Mouse (Mus musculus) T-helper 1 cell (primary cell): ENCODE results near the gene Ube2c.

Experiments used
- in situ Hi-C: fragments of 300-600 bp; cut with MboI, MseI; formaldehyde crosslinking; loops from one replicate; pipeline ENCODE4 v1.15.1; 2025; ENCODE audit warnings: high pct_unique_total_duplicates

The Ube2c gene

DNA sequence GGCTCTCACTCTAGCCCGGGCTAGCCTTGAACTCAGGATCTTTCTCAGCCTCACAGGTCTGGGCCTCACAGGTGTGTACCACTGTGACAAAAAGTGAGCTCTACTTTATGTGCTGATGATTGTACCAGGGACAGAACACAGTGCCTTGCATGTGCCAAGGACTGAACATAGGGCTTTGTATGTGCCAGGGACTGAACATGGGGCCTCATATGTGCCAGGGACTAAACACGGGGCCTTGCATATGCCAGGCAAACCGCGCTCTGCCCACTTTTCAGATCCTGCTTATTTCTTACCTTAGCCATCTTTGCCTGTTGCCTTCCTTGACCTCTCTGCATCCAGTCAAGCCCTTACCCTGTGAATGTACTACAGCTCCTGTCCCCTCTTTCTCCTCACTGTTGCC lies 7.7 kb upstream of the Ube2c start:
- in situ Hi-C loops = no loop called here

DNA sequence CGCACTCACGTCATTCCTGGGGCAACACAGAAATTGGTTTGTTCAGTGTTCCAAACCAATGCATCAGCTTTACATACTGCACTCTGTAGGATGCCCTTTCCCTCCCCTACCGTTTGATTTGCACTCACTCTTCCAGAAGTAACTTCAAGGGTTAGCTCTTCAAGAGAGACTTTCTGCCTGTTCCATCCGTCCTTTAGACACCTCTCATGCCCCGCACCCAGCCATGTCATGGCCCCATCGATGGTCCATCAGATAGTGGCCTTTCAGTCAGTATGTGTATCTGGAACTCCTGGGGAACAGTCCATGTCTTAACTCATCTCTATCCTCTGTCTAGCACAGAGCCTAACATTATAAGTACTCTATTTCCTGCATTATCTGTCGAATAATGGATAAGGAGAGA lies 7.1 kb upstream of the Ube2c start:
- in situ Hi-C loops = no loop called here

DNA sequence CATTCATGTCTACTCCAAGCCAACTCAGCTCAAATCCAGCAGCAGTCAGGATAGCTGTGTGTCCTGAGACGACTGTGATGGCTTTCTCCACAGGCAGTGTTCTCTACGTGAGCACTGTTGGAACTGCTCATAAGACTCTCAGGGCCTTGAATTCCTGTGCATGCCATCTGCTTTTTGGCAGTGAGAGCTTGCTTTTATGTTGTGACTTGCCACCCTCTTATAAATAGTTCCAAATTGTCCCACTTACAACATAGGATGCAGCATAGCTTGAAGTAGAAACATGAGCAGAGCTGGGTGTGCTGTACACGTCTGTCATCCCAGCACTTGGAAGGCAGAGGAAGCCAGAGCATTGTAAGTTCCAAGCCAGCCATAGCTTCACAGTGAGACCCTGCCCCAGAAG lies 3.9 kb upstream of the Ube2c start:
- in situ Hi-C loops = no loop called here

DNA sequence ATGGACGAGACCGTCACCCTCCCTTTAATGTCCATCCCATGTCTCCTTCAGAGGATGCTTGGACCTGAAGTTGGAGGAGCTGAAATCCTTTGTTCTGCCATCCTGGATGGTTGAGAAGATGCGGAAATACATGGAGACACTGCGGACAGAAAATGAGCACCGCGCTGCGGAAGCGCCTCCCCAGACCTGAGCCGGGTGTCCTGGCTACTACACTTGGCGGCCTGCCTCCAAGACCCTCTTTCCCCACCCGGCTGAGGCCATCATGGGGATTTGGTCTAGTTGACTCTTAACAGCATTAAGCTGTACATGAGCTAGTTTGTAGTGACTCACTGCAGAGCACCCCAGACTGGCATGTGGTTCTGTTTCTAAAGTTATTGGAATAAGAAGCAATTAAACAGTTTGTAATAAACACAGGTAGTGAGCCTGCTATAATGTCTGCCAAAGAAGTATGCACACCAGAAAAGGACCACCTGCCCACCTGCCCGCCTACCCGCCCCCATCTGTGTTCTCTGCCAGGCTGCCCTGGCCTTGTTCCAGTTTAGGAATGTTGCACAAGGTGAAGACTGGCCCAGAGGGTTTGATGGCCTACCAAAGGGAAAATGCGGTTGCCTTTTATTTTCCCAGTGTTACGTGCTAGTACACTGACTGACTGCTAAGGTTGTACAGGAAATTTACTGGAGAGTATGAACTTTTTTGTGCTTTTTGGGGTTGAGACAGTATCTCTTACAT lies 1.7 kb upstream of the Ube2c start:
- in situ Hi-C loops = no loop called here

DNA sequence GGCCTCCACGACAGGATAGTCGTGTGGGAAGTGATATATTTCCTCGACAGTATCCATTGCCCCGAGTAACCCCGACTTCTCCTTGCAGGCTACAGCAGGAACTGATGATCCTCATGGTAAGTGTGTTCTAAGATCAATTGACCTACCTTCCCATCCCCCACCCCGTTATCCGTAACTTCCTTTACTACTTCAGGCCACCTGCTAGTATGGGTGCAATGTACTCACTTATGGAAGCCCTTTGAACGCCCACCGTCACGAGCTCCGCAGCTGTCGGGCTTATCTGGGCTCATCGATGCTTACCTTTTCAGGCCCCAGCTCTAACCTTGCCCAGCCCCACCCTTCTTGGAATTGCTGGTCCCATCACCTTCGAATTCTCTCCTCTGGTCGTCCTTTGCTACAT lies 581 bp downstream of the Ube2c start:
- in situ Hi-C loops = no loop called here

DNA sequence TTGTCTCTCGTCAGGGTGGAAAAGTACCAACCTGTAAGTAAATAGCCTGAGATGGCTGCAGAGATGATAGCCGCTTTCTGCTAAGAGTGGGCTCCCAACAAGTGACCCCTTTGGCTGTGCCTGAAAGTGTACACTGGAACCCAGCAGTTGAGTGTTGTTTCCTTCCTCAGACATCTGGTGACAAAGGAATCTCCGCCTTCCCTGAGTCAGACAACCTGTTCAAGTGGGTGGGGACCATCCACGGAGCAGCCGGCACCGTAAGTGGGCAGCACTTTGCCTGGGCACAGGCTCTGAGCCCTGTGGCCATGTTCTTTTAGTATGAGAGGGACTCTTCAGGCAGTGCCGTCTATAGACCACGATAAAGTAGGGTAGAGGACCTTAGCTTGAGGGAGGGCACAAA lies 1.4 kb downstream of the Ube2c start:
- in situ Hi-C loops = no loop called here

DNA sequence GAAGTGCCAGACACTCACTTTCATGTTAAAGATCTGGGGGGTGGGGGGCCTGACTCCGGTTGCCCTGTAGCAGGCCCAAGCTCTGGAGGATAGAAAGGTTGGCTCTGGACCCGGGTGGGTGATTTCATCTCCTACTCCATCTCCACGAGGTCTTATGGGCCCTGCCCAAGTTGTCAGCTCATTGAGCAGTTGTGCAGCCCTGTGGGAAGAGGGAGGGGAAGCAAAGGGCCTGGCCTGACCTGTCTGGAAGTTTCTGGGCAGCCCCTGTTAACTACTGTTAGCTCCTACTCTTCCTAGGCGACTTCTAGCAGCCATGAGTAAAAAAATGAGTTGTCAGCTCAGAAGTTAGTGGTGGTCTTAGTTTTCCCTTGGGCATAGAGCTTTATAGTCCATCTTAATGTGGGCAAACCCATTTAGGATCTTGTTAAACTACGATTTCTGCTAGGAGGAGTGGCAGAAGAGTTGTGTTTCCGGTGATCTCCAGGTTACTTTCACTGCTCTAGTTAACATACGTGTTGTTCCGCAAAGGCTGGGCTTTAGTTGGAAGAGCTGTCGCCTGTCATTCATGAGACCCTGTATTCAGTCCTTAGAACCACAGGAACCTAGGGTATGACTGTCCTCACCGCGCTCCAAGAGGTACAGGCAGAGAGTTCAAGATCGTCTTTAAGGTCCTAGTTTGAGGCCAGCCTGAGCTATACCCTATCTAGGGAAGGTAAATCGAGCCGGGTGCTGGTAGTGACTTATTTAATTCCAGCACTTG lies 3.7 kb downstream of the Ube2c start:
- in situ Hi-C loops = no loop called here

DNA sequence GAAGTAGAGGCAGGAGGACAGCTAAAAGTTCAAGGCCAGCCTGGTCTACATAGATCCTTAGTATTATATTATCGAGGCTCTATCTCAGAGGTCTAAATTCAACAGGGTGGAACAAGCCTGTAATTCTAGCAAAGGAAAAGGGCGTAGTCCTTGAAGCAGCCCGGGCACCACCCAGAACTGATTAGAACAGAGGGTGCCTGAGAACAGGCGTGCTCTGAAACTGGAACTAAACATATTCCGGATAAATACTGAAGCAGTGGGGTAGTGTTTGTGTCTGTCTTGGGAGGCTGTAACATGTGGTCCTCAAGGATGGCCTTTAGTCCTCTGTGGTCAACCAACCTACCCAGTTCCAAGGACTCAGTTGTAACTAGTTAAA lies 4.3 kb downstream of the Ube2c start:
- in situ Hi-C loops = no loop called here

DNA sequence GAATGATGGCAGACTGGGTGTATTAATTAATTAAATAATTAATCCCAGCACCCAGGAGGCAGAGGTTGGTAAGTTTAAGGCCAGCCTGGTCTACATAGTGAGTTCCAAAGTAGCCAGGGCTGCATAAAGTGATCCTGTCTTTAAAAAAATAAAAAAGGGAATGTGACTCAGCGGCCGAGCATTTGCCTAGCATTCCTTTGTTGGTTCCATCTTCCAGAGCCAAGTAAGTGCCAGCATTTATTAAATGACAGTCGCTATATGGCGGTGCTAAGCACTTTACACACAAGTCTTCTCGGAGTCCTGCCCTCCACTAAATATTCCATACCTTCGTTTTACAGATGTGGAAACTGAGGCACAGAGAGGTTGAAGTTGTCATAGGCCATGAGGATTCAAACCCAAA lies 6.4 kb downstream of the Ube2c start:
- in situ Hi-C loops = no loop called here

DNA sequence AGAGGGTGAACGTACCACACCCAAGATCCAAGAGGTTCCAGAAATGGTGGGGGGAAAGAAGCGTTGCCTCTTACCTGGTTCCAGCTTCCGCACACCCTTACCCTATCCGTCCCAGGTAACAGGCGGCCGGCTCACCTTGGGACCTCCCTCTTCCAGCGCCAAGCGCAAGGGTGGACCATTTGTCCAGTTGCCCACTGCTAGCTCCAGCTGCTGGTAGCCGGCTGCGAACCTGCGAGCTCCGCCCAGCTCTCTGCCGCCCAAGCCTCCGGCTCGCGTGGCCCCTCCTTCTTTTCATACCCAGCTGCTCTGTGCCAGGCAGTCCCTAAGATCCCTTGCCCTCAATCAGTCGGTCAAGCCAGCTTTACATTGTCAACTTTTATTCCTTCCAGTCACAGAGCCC lies 7.1 kb downstream of the Ube2c start:
- in situ Hi-C loops = no loop called here

DNA sequence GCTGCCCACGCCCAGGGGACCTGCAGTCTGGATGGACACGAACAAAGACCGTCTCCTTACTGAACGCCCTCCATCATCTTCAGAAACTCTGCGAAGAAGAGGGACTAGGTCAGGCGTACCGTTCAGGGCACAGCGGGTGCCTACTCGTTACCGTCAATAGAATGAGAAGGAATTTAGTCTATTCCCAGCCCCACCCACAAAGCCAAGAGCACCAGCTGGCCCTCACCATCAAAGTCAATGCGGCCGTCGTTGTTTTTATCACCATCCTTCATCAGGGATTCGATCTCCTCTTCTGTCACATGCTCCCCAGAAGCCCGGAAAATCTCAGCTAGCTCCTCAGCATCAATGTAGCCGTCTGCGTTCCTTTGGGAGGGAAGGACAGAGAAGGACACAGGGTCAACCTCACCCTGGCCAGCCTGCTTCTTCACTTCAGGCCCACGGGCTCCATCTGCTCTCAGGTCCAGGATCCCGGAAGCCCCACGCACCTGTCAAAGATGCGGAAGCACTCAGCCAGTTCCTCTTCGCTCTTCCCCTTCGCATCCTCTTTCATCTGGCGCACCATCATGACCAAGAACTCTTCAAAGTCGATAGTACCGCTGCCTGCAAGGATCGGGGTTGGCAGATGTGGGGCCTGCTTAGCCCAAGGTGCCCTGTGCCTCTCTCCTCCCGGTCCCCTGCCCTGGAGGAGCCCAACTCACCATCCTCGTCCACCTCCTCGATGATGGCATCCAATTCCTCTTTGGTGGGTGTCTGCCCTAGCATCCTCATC lies 7.7 kb downstream of the Ube2c start:
- in situ Hi-C loops = no loop called here

DNA sequence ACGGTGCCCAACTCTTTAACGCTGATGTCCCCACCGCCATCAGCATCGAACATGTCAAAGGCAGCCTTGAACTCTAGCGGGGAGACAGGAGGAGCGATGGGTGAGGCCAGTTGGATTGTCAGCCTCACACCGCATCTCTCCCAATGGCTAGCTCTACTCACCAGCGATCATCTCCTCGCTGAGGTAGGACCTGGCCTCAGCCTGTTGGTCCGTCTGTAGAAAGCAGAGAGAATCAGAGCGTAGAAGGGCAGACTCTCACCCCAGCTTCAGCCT lies 8.3 kb downstream of the Ube2c start:
- in situ Hi-C loops = no loop called here

DNA sequence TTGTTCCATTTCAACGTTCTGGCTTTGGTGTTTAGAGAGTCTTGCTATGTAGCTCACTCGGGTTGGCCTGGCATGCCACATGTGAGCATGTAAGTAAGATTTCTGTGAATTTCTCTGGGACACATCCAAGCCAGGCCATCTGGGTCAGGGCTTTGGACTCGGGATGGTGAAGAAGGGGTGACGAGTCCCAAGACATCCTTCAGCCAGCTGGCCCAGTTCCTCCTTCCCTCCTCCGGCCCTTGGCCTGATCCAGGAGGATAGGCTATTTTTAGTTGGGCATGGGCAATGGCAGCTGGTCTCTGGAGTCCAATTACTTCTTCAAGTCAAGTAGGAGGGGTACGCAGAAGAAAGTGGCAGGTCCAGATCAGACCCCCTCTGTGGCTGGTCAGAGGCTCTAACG lies 9.1 kb downstream of the Ube2c start:
- in situ Hi-C loops = no loop called here

DNA sequence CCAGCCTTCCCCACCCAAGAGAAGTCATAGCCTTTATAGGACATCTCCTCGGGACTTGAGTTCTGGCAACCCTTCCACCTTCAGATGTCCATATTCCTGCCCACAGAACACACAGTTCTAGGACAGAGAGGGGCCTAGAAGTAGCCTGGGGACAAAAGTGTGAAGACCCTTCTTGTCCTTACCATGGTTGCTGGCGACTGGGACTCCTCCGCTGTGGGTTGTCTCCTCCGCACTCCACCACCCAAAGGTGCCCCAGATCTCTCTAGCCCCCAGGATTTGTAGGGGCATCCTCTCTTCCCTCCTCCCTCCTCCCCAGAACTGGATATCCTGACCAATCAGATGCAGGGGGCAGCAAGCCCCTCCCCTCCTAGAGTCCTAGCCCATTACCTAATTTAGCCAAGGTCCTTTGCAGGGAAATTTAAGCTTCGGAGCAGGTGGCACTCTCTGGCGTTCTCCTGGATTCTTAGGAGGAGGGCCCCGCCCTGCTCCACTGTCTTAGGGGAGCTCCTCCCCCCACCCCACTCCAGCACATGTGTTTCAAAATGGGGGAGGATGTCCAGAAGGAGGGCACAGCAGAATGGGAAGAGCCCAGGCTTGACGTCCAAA lies 9.9 kb downstream of the Ube2c start, which contains the start of gene Tnnc2:
Gene Tnnc2 (minus strand): TSS at position 487 of the 606 bp plus-strand sequence.
- in situ Hi-C loops = no loop called here

DNA sequence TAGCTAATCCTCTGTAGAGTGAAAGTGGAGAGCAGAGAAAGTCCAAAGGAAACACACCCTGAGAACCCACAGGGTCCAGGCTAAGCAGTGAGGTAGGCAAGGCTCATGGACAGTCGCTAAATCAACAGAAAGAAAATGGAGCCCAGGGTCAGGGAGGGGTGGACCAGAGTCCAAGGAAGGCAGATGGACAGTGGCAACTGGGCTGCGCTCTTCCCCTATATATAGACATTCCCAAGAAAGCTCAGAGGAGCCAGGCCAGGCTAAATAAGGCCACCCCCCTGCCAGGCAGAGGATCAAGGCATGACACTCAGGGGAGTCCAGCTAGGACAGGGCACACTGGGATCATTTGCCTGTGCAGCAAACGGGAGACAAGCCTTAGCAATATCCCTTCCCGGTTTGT lies 12.2 kb downstream of the Ube2c start:
- in situ Hi-C loops = no loop called here

DNA sequence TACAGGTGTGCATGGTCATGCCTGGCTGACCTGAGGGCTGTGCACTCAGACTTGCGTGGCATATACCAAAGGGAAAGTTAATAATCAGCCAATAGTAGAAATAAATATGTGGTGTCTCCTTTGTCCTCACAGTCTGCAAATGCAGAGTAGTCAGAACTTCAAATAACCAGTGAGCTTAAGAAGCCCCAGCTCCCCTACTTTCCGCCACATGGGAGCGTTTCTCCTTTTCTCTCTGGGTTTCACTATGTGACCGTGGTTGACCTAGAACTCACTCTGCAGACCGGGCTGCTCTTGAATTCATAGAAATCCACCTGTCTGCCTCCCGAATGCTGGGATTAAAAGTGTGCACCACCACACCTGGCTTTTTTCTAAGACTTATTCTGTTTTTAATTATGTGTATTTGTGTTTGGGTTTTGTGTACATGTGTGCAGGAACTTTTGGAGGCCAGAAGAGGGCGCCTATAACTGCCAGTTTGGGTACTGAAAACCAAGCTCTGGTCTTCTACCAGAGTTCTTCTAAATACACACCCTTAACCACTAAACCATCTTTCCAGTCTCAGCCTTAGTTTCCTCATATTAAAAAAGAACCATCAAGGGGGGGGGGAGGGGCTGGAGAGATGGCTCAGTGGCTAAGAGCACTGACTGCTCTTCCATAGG lies 14.4 kb downstream of the Ube2c start:
- in situ Hi-C loops = no loop called here

DNA sequence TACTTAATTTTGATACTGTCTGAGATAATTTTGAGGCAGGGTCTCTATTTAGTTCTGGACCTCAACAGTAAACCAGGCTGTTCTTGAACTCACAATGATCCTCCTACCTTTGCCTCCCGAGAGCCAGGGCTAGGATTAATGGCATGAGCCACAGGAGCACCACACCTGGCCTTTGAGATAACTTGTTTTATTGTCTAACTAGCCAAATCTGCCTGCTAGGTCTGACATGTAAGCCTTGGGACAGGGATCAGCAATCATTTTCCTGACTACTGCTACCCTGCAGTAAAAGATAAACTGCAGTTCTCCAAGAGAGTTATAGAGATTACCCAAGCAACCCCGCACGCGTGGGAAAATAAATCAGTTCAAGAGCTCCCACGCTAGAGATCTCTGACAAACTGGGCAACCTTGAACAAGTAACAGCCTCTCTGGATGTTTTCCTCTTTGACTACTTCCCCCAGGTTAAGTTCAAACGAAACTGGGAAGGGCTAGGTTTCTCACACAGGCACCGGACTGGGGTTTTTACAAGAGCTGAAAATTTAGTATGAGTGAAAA lies 15.2 kb downstream of the Ube2c start:
- in situ Hi-C loops = no loop called here

DNA sequence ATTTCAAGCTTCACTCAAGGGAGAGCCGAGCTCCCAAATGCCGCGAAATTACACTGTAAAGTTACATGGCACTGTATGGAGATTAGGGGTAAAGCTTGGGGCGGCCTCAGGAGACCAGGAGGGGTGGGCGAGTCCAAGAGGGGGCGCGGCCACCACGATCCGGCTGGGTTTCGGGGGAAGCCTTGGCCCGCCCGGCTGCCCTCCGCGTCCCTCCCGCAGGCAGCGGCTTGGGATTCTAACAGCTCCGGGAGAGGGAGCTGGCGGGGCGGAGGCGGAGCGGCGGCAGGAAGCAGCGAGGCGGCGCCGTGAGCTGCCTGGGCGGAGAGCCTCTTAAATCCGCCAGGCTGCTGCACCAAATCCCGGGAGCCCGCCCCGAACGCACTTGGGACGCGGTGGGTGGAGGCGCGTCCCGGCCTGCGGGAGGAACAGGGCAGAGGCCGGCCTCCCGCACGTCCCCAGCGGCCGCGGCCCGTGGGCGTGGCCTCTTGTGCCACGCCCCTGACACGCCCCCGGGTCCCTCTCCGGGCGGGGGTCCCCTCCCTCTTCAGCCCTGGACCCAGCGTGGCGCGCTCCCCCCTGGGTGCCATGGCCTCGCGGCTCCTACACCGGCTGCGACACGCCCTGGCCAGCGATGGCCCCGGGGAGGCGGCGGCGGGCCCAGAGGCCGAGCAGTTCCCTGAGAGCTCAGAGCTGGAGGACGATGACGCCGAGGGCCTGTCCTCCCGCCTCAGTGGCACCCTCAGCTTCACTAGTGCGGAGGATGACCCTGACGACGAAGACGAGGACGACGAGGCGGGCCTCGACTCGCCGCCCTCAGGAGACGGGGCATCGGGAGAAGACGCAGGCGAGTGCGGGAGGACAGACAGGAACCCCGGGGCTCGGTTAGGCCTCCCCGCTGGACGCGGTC lies 16.0 kb downstream of the Ube2c start, which contains the start of gene Snx21:
Gene Snx21 (plus strand): TSS at position 343 of the 907 bp plus-strand sequence.
- in situ Hi-C loops = no loop called here

DNA sequence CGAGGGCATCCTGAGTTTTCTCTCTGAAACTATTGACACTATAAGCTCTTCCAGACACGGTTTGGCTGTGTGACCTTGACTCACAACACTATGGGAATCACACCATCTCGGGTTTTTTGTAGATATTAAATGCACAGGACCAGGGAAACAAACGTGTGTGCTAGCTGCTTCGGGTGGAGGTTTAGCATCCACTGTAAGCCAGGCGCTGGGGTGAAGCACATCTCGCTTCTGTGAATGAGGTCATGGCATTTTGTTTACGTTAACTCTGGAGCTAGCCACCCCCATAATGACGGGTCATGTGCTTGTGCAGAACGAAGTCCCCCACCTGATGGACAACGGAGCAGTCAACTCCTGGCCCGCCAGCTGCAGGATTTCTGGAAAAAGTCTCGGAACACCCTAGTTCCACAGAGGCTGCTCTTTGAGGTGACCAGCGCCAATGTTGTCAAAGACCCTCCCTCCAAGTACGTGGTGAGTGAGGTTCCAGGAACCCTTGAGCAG lies 16.7 kb downstream of the Ube2c start:
- in situ Hi-C loops = no loop called here

DNA sequence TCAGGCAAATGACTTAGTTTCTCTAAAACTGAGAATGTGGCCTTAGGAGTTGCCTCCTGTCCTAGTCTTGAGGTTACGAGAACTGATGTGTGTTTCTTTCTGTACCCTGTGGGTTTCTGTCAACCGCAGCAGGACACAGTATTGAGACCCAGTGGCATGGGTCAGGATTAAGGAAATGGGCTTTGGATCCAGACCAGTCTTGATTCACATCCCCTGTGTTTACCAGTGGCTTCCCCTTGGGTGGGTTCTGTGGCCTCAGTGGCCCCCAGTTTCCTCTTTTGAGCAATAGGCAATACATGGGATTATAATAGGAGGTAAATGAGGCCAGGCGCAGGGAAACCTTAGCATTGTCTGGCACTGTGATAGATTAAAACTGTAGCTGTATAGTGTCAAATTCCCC lies 17.3 kb downstream of the Ube2c start:
- in situ Hi-C loops = no loop called here
